Mouse (Mus musculus) right cerebral cortex, postnatal 25 days (tissue): Measurements from ENCODE around the gene Itsn2.
"Not testable (repeated sequence)": the region's sequence is repeated elsewhere in the genome, so short reads cannot be mapped to it uniquely, and the experiment has no call there.

ENCODE experiments used
- DNase-seq: peaks from one replicate; pipeline ENCODE4 v3.0.0; 2022

The Itsn2 gene

GRCm38 (mm10) chr12:4592541-4593165, at the start of gene Itsn2, which contains the start of gene Gm3625:
Gene Itsn2, plus strand, starts transcription at chr12:4592638.
Gene Gm3625, minus strand, starts transcription at chr12:4592927.
- DNase-seq, result peak; percentile 84

GRCm38 (mm10) chr12:4544400-4544919, 48.0 kb upstream of the Itsn2 start:
- no peak for DNase-seq

GRCm38 (mm10) chr12:4545425-4545824, 47.0 kb upstream of the Itsn2 start:
- no peak for DNase-seq

GRCm38 (mm10) chr12:4546491-4546890, 45.9 kb upstream of the Itsn2 start:
- no peak for DNase-seq

GRCm38 (mm10) chr12:4547557-4547956, 44.9 kb upstream of the Itsn2 start:
- DNase-seq, result no peak

- peak; percentile 73 for DNase-seq
These were observed 44.1 kb upstream of the Itsn2 start for GRCm38 (mm10) chr12:4548053-4549013.

- not testable (repeated sequence) for DNase-seq
These were observed 38.7 kb upstream of the Itsn2 start for GRCm38 (mm10) chr12:4553704-4554103.

GRCm38 (mm10) chr12:4555451-4555850, 37.0 kb upstream of the Itsn2 start:
- no peak for DNase-seq

- no peak for DNase-seq
These were observed 35.5 kb upstream of the Itsn2 start for GRCm38 (mm10) chr12:4556891-4557290.

GRCm38 (mm10) chr12:4557436-4557835, 35.0 kb upstream of the Itsn2 start:
- DNase-seq, result no peak

- no peak for DNase-seq
These were observed 34.4 kb upstream of the Itsn2 start for GRCm38 (mm10) chr12:4558013-4558412.

GRCm38 (mm10) chr12:4558475-4559279, 33.8 kb upstream of the Itsn2 start:
- DNase-seq, result no peak

GRCm38 (mm10) chr12:4571864-4572263, 20.6 kb upstream of the Itsn2 start:
- DNase-seq, result no peak

- DNase-seq, result no peak
These were observed 18.4 kb upstream of the Itsn2 start for GRCm38 (mm10) chr12:4574065-4574464.

- DNase-seq, result no peak
These were observed 10.1 kb upstream of the Itsn2 start for GRCm38 (mm10) chr12:4582326-4582725.

- no peak for DNase-seq
These were observed 4.6 kb upstream of the Itsn2 start for GRCm38 (mm10) chr12:4587846-4588245.

- DNase-seq, result no peak
These were observed 3.8 kb upstream of the Itsn2 start for GRCm38 (mm10) chr12:4588603-4589002.

- no peak for DNase-seq
These were observed 413 bp upstream of the Itsn2 start for GRCm38 (mm10) chr12:4592025-4592424.

GRCm38 (mm10) chr12:4593166-4593929, 910 bp downstream of the Itsn2 start:
- DNase-seq, result peak; percentile 56

GRCm38 (mm10) chr12:4593930-4594391, 1.5 kb downstream of the Itsn2 start:
- DNase-seq, result no peak

GRCm38 (mm10) chr12:4595055-4595454, 2.6 kb downstream of the Itsn2 start:
- DNase-seq, result no peak
